Comparison of ENCODE assay signal across 17 mouse cellular contexts in genomic region chr7:135691941-135692340, GRCm38 (mm10). TPM values are rescaled to one million over a fixed set of nuclear protein-coding genes. Genes with fewer than 3 reads are reported as not detected.
DNase-seq lines count a peak whose midpoint lies in the region; TF ChIP-seq lines count a peak whose summit lies in the region.
"Had no signal": no experiment of that assay in that cellular context is flagged by ENCODE, and none has a peak within 500 bp of the region (broad histone marks: within the 10 kb centered on the region; RNA-seq: fewer than 3 reads in every experiment).

No protein-coding gene starts in this region.

- TF ChIP-seq EP300 in heart, adult 2 months (IDR thresholded peaks at IDR 0.05; ENCODE audit: insufficient read depth, low read depth, low read length), result no peak

- no peak for TF ChIP-seq POLR2A in heart, adult 2 months (IDR thresholded peaks at IDR 0.05; ENCODE audit: insufficient read depth, low read depth, low read length)

- H3K9me3 ChIP-seq in heart, embryonic 10.5 days, result no peaks in the 10 kb centered on the region
- H3K9me3 ChIP-seq: G1E had no signal

- H3K36me3 ChIP-seq in heart, adult 2 months (ENCODE audit: control insufficient read depth, insufficient read depth, low read length), result no peaks in the 10 kb centered on the region
- peaks cover 97% of the 10 kb centered on the region for H3K36me3 ChIP-seq in heart, embryonic 10.5 days

- no peaks in the 10 kb centered on the region for H3K27me3 ChIP-seq in heart, adult 2 months (ENCODE audit: control insufficient read depth, insufficient read depth, low read length)
- H3K27me3 ChIP-seq in heart, embryonic 10.5 days (ENCODE audit: insufficient read depth, poor library complexity, severe bottlenecking), result no peaks in the 10 kb centered on the region
- H3K27me3 ChIP-seq: CH12.LX, Patski had no signal

- intact Hi-C loops in heart, adult 2 months (cut with DNase I), result no loop called here

- no peaks in the 10 kb centered on the region for H3K79me2 ChIP-seq in heart, adult 2 months (replicated peaks; ENCODE audit: control insufficient read depth, insufficient read depth, low read length)

- no peaks in the 10 kb centered on the region for H3K4me1 ChIP-seq in heart, adult 2 months (ENCODE audit: control insufficient read depth, insufficient read depth, low read length)
- H3K4me1 ChIP-seq in heart, embryonic 10.5 days, result no peaks in the 10 kb centered on the region

- no peak overlapping the region for H3K4me3 ChIP-seq in heart, adult 2 months
- H3K4me3 ChIP-seq in heart, embryonic 10.5 days, result no peak overlapping the region

- H3K27ac ChIP-seq in heart, adult 2 months, result no peak overlapping the region
- no peak overlapping the region for H3K27ac ChIP-seq in heart, embryonic 10.5 days

- 98% methylated on average over 5 of the region's 5 CpGs for WGBS in heart, adult 2 months
- 89% methylated on average over 5 of the region's 5 CpGs for WGBS in heart, embryonic 10.5 days

- peak; percentile 66 for DNase-seq in heart, adult 11 months
- DNase-seq in heart, adult 2 months, result no peak
- peak; percentile 62 for DNase-seq in heart, embryonic 10.5 days (ENCODE audit: low spot score)
- no peak for DNase-seq in heart, adult 8-10 months (ENCODE audit: low spot score)
- DNase-seq: adrenal gland, adult 2 months; adrenal gland, adult 8-10 months; adrenal gland, postnatal 10 days; adrenal gland, postnatal 14 days; adrenal gland, postnatal 25 days; adrenal gland, postnatal 36 days; B cell, adult 2 months; cerebellum, adult 11 months; cerebellum, adult 11-12 months; cerebellum, adult 18-20 months had no signal

- no peak for TF ChIP-seq CTCF in heart, adult 2 months (IDR thresholded peaks at IDR 0.05)

- no peak overlapping the region for H3K9ac ChIP-seq in heart, adult 2 months (ENCODE audit: low read depth, low read length)

RNA-seq across cellular contexts. Expression of gene Mki67, which starts 24.2 kb away (rescaled TPM):
- 1 to 10 TPM in 1 of 2 experiments, under 1 TPM in 1; 0.97 to 1.9 TPM for total RNA-seq in heart, adult 2 months (2021)
- polyA plus RNA-seq in heart, adult 2 months (2012; rRNA removed), result 0.16 and 0.29 TPM in 2 replicates
- polyA plus RNA-seq in heart, embryonic 10.5 days (2016; fragmentation: Nextera tagmentation; extraction: Ambion mirVana), result 36.1 and 41.1 TPM in 2 replicates
- 1 to 10 TPM in 1 of 4 experiments, under 1 TPM in 3; 0.41 to 2.4 (median 0.83) TPM for total RNA-seq in heart, adult 8-10 months (2022)

Comparison
In these comparisons a context has a peak if more than half of its experiments do, and no peak if none do; other contexts are left out.
1. DNase-seq: peak in heart, adult 11 months (single experiment) and heart, embryonic 10.5 days (single experiment); none in heart, adult 2 months (0 of 2) and heart, adult 8-10 months (single experiment).